Mouse (Mus musculus) ovary, postnatal 14 days (tissue): ENCODE data around the gene Rpl18a.

Source experiments
- DNase-seq: peaks from one replicate; pipeline ENCODE4 v3.0.0; 2022; ENCODE audit warnings: low spot score

Rpl18a gene

DNA sequence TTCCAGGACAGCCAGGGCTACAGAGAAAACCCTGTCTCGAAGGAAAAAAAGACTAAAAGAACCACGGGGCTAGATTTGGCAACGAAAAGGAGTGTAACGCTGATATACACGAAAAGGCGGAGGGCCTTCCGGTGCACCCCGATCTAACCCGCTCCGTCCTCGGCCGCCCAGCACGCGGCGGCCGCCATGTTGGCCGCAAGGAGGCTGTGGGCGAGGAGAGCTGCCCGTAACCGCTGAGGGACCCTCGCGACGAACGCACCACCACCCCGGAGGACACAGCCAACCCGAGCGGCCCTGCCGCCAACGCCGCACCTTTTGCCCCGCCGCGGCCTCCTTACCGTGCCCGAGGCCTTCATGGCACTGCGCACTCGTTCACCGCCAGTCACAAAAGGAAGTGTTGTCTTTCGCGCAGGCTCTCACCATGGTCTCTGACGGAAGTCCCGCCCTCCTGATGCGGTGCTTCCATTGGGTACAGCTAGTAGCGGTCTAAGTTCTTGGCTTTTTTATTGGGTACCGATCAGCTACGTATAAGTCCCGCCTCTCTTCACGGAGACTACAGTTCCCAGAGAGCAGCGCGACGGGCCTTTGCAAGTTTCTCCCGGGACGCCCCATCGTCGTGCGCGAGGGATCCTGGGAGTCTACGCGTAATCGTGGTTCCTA lies at the start of gene Rpl18a:
Gene Rpl18a, minus strand, starts transcription at position 392 of the 660 bp plus-strand sequence.
- peak; percentile 80 for DNase-seq

DNA sequence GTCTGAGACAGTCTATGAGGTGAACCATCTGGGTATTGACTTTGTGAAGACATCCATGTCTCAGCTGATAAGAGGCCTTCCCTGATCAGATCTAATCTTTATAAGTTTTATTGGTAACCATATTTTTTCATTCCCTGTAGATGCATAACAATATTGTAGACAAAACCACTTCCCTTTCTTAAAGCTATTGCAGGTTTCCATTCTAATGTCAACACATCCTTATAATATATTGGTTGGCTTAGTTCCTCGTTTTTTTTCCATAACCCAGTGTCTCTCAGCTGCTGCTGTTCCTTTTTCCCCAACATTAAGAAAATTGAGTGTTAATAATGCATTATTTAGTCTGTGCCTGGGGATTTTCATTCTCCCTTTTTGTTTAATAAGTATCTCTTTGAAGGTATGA lies 46.0 kb upstream of the Rpl18a start:
- no peak for DNase-seq

- no peak for DNase-seq
Measured at GRCm38 (mm10) chr8:70941478-70941877, 44.3 kb upstream of the Rpl18a start.

GRCm38 (mm10) chr8:70937200-70937599 lies 40.0 kb upstream of the Rpl18a start:
- no peak for DNase-seq

DNA sequence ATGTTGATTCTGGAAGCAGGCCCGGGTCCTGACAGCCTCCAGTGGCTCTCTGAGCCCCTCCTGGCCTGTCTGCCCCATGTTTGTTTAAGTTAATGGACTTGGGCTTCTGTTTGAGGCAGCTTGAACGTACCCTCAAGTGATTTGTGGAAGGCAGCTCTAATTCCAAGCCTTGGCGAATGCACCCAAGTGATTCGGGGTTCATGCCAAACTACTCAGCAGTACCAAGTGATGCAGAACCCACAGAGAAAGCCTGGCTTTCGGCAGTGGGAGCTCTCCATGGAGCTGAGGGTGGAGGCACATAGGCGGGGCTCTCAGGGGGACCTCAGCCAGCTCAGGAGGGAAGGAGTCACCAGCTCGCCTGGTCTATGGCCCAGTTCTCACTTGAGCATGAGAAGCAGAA lies 37.6 kb upstream of the Rpl18a start:
- DNase-seq, result no peak

DNA sequence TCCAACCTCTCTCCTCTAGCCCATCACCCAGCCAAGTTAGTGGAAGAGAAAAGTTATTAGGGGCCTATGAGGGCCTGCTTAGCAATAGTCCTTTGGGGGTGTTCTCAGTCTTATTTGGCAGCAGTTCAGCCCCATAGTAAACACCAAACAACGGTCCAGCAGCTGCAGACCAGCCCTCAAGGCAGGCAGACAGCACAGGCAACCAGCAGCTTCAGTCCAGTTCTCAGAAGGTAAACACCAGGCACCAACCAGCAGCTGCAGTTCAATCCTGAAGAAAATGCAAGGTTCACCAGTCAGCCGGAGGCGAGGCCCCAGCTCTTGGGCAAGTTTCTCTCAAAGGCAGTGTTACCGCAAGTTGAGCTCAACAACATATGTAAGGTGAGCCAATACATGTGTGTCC lies 35.8 kb upstream of the Rpl18a start:
- no peak for DNase-seq

- DNase-seq, result no peak
Measured at GRCm38 (mm10) chr8:70931731-70932130, 34.5 kb upstream of the Rpl18a start.

GRCm38 (mm10) chr8:70928778-70929322 lies 31.6 kb upstream of the Rpl18a start:
- DNase-seq, result no peak

DNA sequence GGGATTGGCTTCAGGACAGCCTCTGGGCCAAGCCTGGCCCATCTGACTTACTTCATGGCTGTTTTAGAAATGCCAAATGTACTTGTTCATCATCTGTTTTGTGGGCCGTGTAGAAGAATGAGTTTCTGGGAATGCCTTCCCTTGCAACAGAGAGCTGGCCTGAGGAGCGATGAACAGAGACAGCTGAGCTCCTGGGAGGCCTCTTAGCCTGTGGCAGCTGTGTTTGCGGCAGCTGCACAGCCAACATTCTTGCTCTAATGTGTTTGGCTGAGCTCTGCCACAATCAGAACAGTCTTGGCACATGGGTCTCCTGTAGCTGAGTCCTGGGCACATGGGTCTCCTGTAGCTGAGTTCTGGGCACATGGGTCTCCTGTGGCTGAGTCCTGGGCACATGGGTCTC lies 30.9 kb upstream of the Rpl18a start:
- no peak for DNase-seq

GRCm38 (mm10) chr8:70926396-70926795 lies 29.2 kb upstream of the Rpl18a start:
- DNase-seq, result no peak

GRCm38 (mm10) chr8:70925754-70926153 lies 28.5 kb upstream of the Rpl18a start:
- DNase-seq, result no peak

GRCm38 (mm10) chr8:70924151-70924550 lies 26.9 kb upstream of the Rpl18a start:
- DNase-seq, result no peak

GRCm38 (mm10) chr8:70920049-70920922 lies 23.1 kb upstream of the Rpl18a start:
- DNase-seq, result no peak

- no peak for DNase-seq
Measured at GRCm38 (mm10) chr8:70914704-70915103, 17.5 kb upstream of the Rpl18a start.

DNA sequence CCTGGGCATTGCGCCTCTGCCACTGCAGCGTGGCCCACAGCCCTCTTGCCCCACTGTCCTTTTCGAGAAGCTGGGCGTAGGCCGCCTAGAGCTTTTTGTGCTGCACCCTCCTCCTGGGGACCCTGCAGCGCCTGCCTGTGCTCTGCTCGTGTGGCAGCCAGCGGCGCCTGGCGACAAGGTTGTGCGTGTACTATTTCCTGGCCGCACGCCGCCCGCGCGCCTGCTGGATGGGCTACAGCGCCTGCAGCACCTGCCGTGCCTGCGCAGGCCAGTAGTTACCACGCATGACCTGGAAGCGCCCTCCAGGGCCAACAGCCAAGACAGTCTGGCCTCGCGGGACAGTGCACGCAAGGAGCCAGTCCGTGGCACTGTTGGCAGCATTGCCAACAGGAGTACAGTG lies 16.3 kb upstream of the Rpl18a start:
- DNase-seq, result no peak

DNA sequence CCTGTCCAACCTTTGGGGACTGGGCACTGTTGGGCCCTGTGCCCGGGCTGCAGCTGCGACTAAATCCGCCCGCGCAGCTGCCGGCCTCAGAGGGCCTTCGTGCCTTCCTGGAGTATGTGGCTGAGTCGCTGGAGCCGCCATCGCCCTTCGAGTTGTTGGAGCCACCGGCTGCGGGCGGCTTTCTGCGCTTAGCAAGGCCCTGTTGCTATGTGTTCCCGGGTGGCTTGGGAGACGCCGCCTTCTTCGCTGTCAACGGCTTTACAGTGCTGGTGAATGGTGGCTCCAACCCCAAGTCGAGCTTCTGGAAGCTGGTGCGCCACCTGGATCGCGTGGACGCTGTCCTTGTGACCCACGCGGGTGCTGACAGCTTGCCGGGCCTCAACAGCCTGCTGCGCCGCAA lies 15.7 kb upstream of the Rpl18a start:
- no peak for DNase-seq

DNA sequence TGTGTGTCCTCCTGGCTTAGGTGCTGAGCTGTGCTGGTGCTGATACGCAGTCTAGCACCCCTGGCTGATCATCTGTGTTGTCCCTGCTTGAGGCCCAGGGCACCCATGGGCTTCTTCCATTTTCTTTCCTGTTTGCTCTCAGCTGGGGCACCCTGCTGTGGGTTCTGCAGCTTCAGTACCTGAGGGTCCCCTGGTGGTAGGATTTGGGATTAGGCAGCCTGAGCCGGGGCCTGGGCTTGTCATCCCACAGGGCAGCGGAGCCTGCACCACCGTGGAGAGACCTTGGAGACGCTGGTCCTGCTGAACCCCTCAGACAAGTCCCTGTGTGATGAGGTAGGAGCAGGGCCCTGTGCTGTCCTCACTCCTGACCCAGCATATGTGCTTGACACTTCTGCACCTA lies 14.4 kb upstream of the Rpl18a start:
- no peak for DNase-seq

GRCm38 (mm10) chr8:70907518-70907917 lies 10.3 kb upstream of the Rpl18a start:
- DNase-seq, result no peak

GRCm38 (mm10) chr8:70905831-70906736 lies 8.9 kb upstream of the Rpl18a start, which contains the start of gene Map1s:
Gene Map1s (plus strand): TSS chr8:70905932.
- DNase-seq, result peak; percentile 65

- no peak for DNase-seq
Measured at GRCm38 (mm10) chr8:70905463-70905830, 8.2 kb upstream of the Rpl18a start.

GRCm38 (mm10) chr8:70904532-70904931 lies 7.3 kb upstream of the Rpl18a start:
- no peak for DNase-seq

- DNase-seq, result no peak
Measured at GRCm38 (mm10) chr8:70903582-70903981, 6.4 kb upstream of the Rpl18a start.
